In the genomic region with DNA sequence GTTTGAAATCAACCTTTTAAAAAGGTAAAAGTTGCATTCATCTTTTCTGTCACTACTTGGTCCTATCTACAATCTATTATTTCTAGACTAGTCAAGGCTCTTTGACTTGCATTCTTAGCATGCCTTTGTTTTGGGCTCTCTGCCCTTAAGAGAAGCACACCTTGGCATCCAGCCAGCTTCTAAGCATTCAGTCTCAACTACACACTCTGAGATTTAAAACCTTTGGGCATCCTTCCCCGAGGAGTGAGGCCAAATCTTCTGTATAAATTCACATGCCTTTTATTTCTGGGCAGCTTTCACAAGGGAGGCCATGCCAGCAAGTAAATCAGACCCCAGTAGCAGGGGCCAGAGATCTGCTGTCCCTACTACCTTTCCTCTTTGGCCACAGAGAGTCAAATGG, we compare ENCODE assay signal across 8 mouse cellular contexts.
DNase-seq lines count a peak whose midpoint lies in the region; ATAC-seq and TF ChIP-seq lines count a peak whose summit lies in the region.

No protein-coding gene starts in this region.

- WGBS in hindbrain, embryonic 15.5 days = 19% methylated on average over 1 of the region's 1 CpGs
- 41% methylated on average over 1 of the region's 1 CpGs for WGBS in hindbrain, embryonic 12.5 days
- 8% methylated on average over 1 of the region's 1 CpGs for WGBS in lung, embryonic 16.5 days

- TF ChIP-seq CTCF in MEL (IDR thresholded peaks at IDR 0.05 in 2 of 3, conservative IDR thresholded peaks at IDR 0.05 in 1 of 3; ENCODE audit: control insufficient read depth in 1 of 3, insufficient read depth in 1 of 3, low read depth in 2 of 3, low read length in 3 of 3, poor library complexity in 1 of 3, severe bottlenecking in 1 of 3) = no peak

- TF ChIP-seq EP300 in MEL (IDR thresholded peaks at IDR 0.05; ENCODE audit: low read depth in 1 of 2, low read length in 2 of 2) = no peak

- no peaks in the 10 kb centered on the region for H3K79me2 ChIP-seq in MEL (ENCODE audit: control insufficient read depth, insufficient read depth, low read length, poor library complexity)

- peak; percentile 29 for DNase-seq in MEL (ENCODE audit: low read depth, low spot score)
- DNase-seq in adrenal gland, adult 2 months = peak; percentile 38
- DNase-seq in heart, postnatal 36 days = peak; percentile 7 to 11
- DNase-seq in spleen, adult 12 weeks (ENCODE audit: low spot score) = no peak
- DNase-seq in c-Kit-positive CD71-positive TER-119-positive erythroid progenitor cells, embryonic 14.5 days (ENCODE audit: low spot score) = no peak

- no peaks in the 10 kb centered on the region for H3K36me3 ChIP-seq in hindbrain, embryonic 15.5 days
- H3K36me3 ChIP-seq in hindbrain, embryonic 12.5 days = no peaks in the 10 kb centered on the region
- H3K36me3 ChIP-seq in MEL (ENCODE audit: control insufficient read depth in 1 of 2, insufficient read depth in 2 of 2, low read length in 2 of 2) = no peaks in the 10 kb centered on the region; a peak in 1 of 4 replicates
- no peaks in the 10 kb centered on the region for H3K36me3 ChIP-seq in lung, embryonic 16.5 days (ENCODE audit: control insufficient read depth, insufficient read depth, low read length)

- no peak overlapping the region; the same call in 1 of the 2 replicates for H3K27ac ChIP-seq in hindbrain, embryonic 15.5 days (replicated peaks)
- no peak overlapping the region for H3K27ac ChIP-seq in hindbrain, embryonic 12.5 days
- no peak overlapping the region for H3K27ac ChIP-seq in MEL (ENCODE audit: control insufficient read depth, low read depth, low read length)
- peak overlapping the region; percentile 41 for H3K27ac ChIP-seq in lung, embryonic 16.5 days (ENCODE audit: low read length)

- H3K4me3 ChIP-seq in hindbrain, embryonic 15.5 days = no peak overlapping the region
- H3K4me3 ChIP-seq in hindbrain, embryonic 12.5 days = no peak overlapping the region
- H3K4me3 ChIP-seq in MEL (ENCODE audit: control insufficient read depth in 1 of 2, insufficient read depth in 1 of 2, low read depth in 2 of 2, low read length in 2 of 2) = no peak overlapping the region
- no peak overlapping the region for H3K4me3 ChIP-seq in lung, embryonic 16.5 days (ENCODE audit: low read length)

- TF ChIP-seq RAD21 in MEL (IDR thresholded peaks at IDR 0.05; ENCODE audit: low read depth, low read length) = no peak

- peaks cover 4% of the 10 kb centered on the region; the same call in 1 of the 2 replicates for H3K9me3 ChIP-seq in hindbrain, embryonic 15.5 days
- no peaks in the 10 kb centered on the region for H3K9me3 ChIP-seq in hindbrain, embryonic 12.5 days (replicated peaks)
- H3K9me3 ChIP-seq in MEL (replicated peaks; ENCODE audit: insufficient read depth, low read length) = no peaks in the 10 kb centered on the region
- no peaks in the 10 kb centered on the region for H3K9me3 ChIP-seq in lung, embryonic 16.5 days (ENCODE audit: control insufficient read depth, low read length)

- H3K9ac ChIP-seq in hindbrain, embryonic 15.5 days = no peak overlapping the region
- H3K9ac ChIP-seq in hindbrain, embryonic 12.5 days = no peak overlapping the region
- no peak overlapping the region for H3K9ac ChIP-seq in MEL (ENCODE audit: control insufficient read depth, low read depth, low read length, poor library complexity, severe bottlenecking)
- H3K9ac ChIP-seq in lung, embryonic 16.5 days (ENCODE audit: low read length) = no peak overlapping the region

- peak; percentile 33; the same call in 1 of the 2 replicates for ATAC-seq in hindbrain, embryonic 15.5 days (ENCODE audit: low FRiP score, low read depth)
- ATAC-seq in hindbrain, embryonic 12.5 days (ENCODE audit: low FRiP score) = no peak
- ATAC-seq in lung, embryonic 16.5 days (ENCODE audit: low read depth) = peak; percentile 78

- peaks cover 10% of the 10 kb centered on the region; the same call in 1 of the 2 replicates for H3K4me1 ChIP-seq in hindbrain, embryonic 15.5 days (replicated peaks)
- H3K4me1 ChIP-seq in hindbrain, embryonic 12.5 days = peaks cover 4% of the 10 kb centered on the region; the same call in 1 of the 2 replicates
- no peaks in the 10 kb centered on the region for H3K4me1 ChIP-seq in MEL (ENCODE audit: control insufficient read depth in 1 of 2, insufficient read depth in 2 of 2, low read length in 2 of 2)
- H3K4me1 ChIP-seq in lung, embryonic 16.5 days (replicated peaks; ENCODE audit: control insufficient read depth, insufficient read depth, low read length) = peaks cover 15% of the 10 kb centered on the region

- intact Hi-C loops in heart, postnatal 36 days (cut with DNase I) = no loop called here

- H3K27me3 ChIP-seq in hindbrain, embryonic 15.5 days = no peaks in the 10 kb centered on the region
- no peaks in the 10 kb centered on the region for H3K27me3 ChIP-seq in hindbrain, embryonic 12.5 days
- H3K27me3 ChIP-seq in MEL (ENCODE audit: control insufficient read depth in 1 of 2, insufficient read depth in 2 of 2, low read length in 2 of 2) = no peaks in the 10 kb centered on the region
- H3K27me3 ChIP-seq in lung, embryonic 16.5 days (ENCODE audit: control insufficient read depth, insufficient read depth, low read depth, low read length) = no peaks in the 10 kb centered on the region

- TF ChIP-seq POLR2A in MEL (IDR thresholded peaks at IDR 0.05; ENCODE audit: control insufficient read depth in 1 of 2, insufficient read depth in 1 of 2, low read depth in 1 of 2, low read length in 2 of 2, poor library complexity in 1 of 2) = no peak

- H3K4me2 ChIP-seq in hindbrain, embryonic 15.5 days = no peak overlapping the region
- no peak overlapping the region for H3K4me2 ChIP-seq in hindbrain, embryonic 12.5 days (replicated peaks)
- H3K4me2 ChIP-seq in lung, embryonic 16.5 days (ENCODE audit: low read depth, low read length) = no peak overlapping the region

TF ChIP-seq in MEL, 35 proteins besides CTCF, POLR2A, EP300 and RAD21:
- no peak for TF ChIP-seq MAFK (IDR thresholded peaks at IDR 0.05; ENCODE audit: borderline replicate concordance, low read depth, low read length)
- TF ChIP-seq BHLHE40 (IDR thresholded peaks at IDR 0.05; ENCODE audit: borderline replicate concordance, low read depth, low read length) = no peak
- no peak for TF ChIP-seq ETS1 (IDR thresholded peaks at IDR 0.05; ENCODE audit: low read depth, low read length)
- TF ChIP-seq POLR2AphosphoS5 (IDR thresholded peaks at IDR 0.05; ENCODE audit: borderline replicate concordance, low read depth, low read length) = no peak
- no peak for TF ChIP-seq TBP (IDR thresholded peaks at IDR 0.05; ENCODE audit: low read depth, low read length)
- no peak for TF ChIP-seq MAX (IDR thresholded peaks at IDR 0.05; ENCODE audit: low read length)
- TF ChIP-seq NELFE (IDR thresholded peaks at IDR 0.05; ENCODE audit: low read depth, low read length) = no peak
- TF ChIP-seq KAT2A (conservative IDR thresholded peaks at IDR 0.05; ENCODE audit: low read depth, low read length) = no peak
- TF ChIP-seq ELF1 (IDR thresholded peaks at IDR 0.05; ENCODE audit: low read depth, low read length) = no peak
- TF ChIP-seq MYB (IDR thresholded peaks at IDR 0.05; ENCODE audit: low read depth, low read length) = no peak
- no peak for TF ChIP-seq MXI1 (IDR thresholded peaks at IDR 0.05; ENCODE audit: low read depth, low read length)
- no peak for TF ChIP-seq JUND (IDR thresholded peaks at IDR 0.05; ENCODE audit: low read depth, low read length)
- TF ChIP-seq CHD1 (IDR thresholded peaks at IDR 0.05; ENCODE audit: low read depth, low read length) = no peak
- TF ChIP-seq E2F4 (IDR thresholded peaks at IDR 0.05; ENCODE audit: borderline replicate concordance, low read depth, low read length) = no peak
- no peak for TF ChIP-seq MEF2A (IDR thresholded peaks at IDR 0.05; ENCODE audit: extremely low read depth, insufficient replicate concordance, low read depth, low read length, poor library complexity, severe bottlenecking)
- TF ChIP-seq SIN3A (IDR thresholded peaks at IDR 0.05; ENCODE audit: low read length) = no peak
- no peak for TF ChIP-seq CHD2 (IDR thresholded peaks at IDR 0.05; ENCODE audit: low read length)

Comparison
In these comparisons a context has a peak if more than half of its experiments do, and no peak if none do; other contexts are left out.
1. DNase-seq: peak in MEL (single experiment), adrenal gland, adult 2 months (single experiment) and heart, postnatal 36 days (2 of 2); none in spleen, adult 12 weeks (single experiment) and c-Kit-positive CD71-positive TER-119-positive erythroid progenitor cells, embryonic 14.5 days (single experiment).